Mouse (Mus musculus) intestine, embryonic 14.5 days (tissue): ENCODE measurements around the gene Sertad3. TPM values are rescaled to one million over a fixed set of nuclear protein-coding genes. Genes with fewer than 3 reads are reported as not detected.

Experiments
- ATAC-seq: fragments of 200-750 bp; cut with Nextera tagmentation; replicated peaks from 2 replicates; pipeline ENCODE4 v1.8.0; 2017; ENCODE audit warnings: low read depth, moderate number of reproducible peaks, moderate TSS enrichment, moderate library complexity; ENCODE audit not compliant: low FRiP score, low TSS enrichment
- DNase-seq: peaks from one replicate; pipeline ENCODE4 v3.0.0-alpha.2; 2018; ENCODE audit warnings: low spot score
- H3K27ac ChIP-seq: fragments of 300-500 bp; sonication (generic); 2 replicates; pipeline ENCODE4 v1.5.1; 2014; ENCODE audit warnings: low read depth, mild to moderate bottlenecking, control low read depth
- H3K27me3 ChIP-seq: fragments of 300-500 bp; sonication (generic); replicated peaks from 2 replicates; pipeline ENCODE4 v1.6.1; 2014; ENCODE audit warnings: low read length, control low read depth; ENCODE audit not compliant: control insufficient read depth, insufficient read depth
- H3K36me3 ChIP-seq: fragments of 300-500 bp; sonication (generic); 2 replicates; pipeline ENCODE4 v1.6.1; 2014; ENCODE audit warnings: low read length, control low read depth; ENCODE audit not compliant: control insufficient read depth, insufficient read depth
- H3K4me1 ChIP-seq: fragments of 300-500 bp; sonication (generic); replicated peaks from 2 replicates; pipeline ENCODE4 v1.6.1; 2014; ENCODE audit warnings: low read length, control low read depth, mixed read lengths; ENCODE audit not compliant: control insufficient read depth, insufficient read depth
- H3K4me2 ChIP-seq: fragments of 300-500 bp; sonication (generic); 2 replicates; pipeline ENCODE4 v1.6.1; 2014; ENCODE audit warnings: low read length
- H3K4me3 ChIP-seq: fragments of 300-500 bp; sonication (generic); 2 replicates; pipeline ENCODE4 v1.5.1; 2014; ENCODE audit warnings: low read depth, low read length, control low read depth, mixed read lengths
- H3K9ac ChIP-seq: fragments of 300-500 bp; sonication (generic); 2 replicates; pipeline ENCODE4 v1.6.1; 2014; ENCODE audit warnings: mild to moderate bottlenecking, low read length
- H3K9me3 ChIP-seq: fragments of 300-500 bp; sonication (generic); 2 replicates; pipeline ENCODE4 v1.6.1; 2016; ENCODE audit warnings: low read length, control low read depth; ENCODE audit not compliant: control insufficient read depth
- whole genome bisulfite sequencing: fragments of 180-500 bp; shearing (Covaris S2); extraction: QIAGEN DNeasy Blood & Tissue Kit; methylation state at CpG from one replicate; pipeline ENCODE4 v1.1.7; 2014; 5-methylcytosine and 5-hydroxymethylcytosine counted together
- polyA plus RNA-seq: library from polyadenylated mRNA; unstranded; fragments of >200 nt; fragmentation: Nextera tagmentation; extraction: Ambion mirVana; gene quantifications from 2 replicates; pipeline ENCODE4 v1.2.1, GENCODE M21; 2014

Gene Sertad3
- polyA plus RNA-seq, 1 experiment from 2014 or later, result 25.2 TPM

DNA sequence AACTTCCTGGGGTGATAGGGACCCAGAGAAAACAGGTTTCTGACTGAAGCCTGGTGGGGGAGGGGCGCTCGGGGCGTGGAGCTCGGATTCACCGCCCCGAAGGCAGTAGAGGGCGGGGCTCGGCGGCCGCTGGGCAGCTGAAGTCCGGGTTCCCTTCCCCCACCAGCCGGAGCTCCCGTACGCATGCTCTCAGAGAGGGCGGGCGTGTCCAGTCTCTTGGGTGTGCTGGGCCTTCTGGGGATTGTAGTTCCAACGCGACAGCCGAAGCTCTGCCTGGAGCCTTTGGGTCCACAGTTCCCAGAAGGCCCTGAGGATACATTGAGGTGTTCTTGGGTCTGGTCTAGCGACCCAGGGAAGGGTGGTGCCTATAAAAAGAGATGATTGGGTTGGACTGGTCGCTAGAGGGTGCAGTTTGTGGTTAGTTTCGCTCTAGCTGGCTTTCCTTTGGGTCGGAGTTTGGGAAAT, 954 bp downstream of the Sertad3 start:
- H3K4me3 ChIP-seq, result peak overlapping the region; percentile 79
- under 1% methylated on average over 20 of the region's 23 CpGs for WGBS

DNA sequence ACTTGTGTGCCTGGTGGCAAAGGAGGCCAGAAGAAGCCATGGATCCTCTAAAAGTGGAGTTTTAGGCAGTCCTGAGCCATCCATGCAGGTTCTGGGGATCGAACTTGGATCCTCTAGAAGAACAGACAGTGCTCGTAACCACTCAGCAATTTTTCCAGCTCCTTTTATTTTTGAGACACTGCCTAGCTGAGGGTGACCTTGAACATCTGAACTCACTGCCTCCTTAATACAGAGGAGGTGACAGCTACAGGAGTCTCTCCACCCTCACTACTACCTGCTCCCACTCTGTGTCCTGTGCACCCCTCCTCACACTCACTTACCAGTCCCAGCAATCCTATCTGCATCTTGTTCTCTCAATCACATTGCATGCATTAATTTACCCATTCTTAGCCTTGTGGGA, 2.0 kb downstream of the Sertad3 start:
- no peak overlapping the region for H3K9ac ChIP-seq
- 94% methylated on average over 2 of the region's 2 CpGs for WGBS
- peak overlapping the region; percentile 79; the same call in 1 of the 2 replicates for H3K4me3 ChIP-seq
- H3K27me3 ChIP-seq, result no peaks in the 10 kb centered on the region
- peaks cover 7% of the 10 kb centered on the region for H3K4me1 ChIP-seq
- DNase-seq (no peak), ATAC-seq (no peak)
- H3K36me3 ChIP-seq, result peaks cover 22% of the 10 kb centered on the region
- 0 out of 2 replicates have a peak overlapping the region, but pooled peaks have one; percentile 47 for H3K4me2 ChIP-seq
- no peaks in the 10 kb centered on the region for H3K9me3 ChIP-seq
- no peak overlapping the region for H3K27ac ChIP-seq

More for the DNA sequence above, 954 bp downstream of the Sertad3 start:
- Histone ChIP-seq H3K4me1 (peaks cover 7% of the 10 kb centered on the region), H3K27me3 (no peaks in the 10 kb centered on the region), H3K9ac (peak overlapping the region; percentile 49), H3K36me3 (peaks cover 22% of the 10 kb centered on the region), H3K27ac (peak overlapping the region; percentile 85), H3K9me3 (no peaks in the 10 kb centered on the region), H3K4me2 (peak overlapping the region; percentile 47)
- ATAC-seq (peak; percentile 88), DNase-seq (peak; percentile 95)

DNA sequence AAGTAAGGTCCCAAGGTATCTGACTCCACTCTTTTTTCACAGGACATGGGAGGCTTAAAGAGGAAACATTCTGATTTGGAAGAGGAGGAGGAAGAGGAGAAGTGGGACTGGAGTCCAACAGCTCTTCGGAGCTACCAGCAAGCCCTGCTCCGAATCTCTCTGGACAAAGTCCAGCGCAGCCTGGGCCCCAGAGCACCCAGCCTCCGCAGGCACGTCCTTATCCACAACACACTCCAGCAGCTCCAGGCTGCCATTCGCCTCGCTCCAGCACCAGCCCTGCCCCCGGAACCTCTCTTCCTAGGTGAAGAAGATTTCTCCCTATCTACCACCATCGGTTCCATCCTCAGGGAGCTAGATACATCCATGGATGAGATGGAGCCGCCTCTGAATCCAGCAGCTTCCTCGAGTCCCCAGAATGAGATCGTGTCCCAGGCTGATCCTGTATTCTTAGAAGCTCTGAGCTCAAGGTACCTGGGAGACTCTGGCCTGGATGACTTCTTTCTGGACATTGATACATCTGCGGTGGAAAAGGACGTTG, 2.6 kb downstream of the Sertad3 start:
- no peak overlapping the region for H3K27ac ChIP-seq
- H3K9ac ChIP-seq, result no peak overlapping the region
- H3K4me1 ChIP-seq, result peaks cover 9% of the 10 kb centered on the region
- DNase-seq, result no peak
- H3K4me3 ChIP-seq, result no peak overlapping the region
- no peaks in the 10 kb centered on the region for H3K9me3 ChIP-seq
- 91% methylated on average over 14 of the region's 14 CpGs for WGBS
- H3K27me3 ChIP-seq, result no peaks in the 10 kb centered on the region
- H3K36me3 ChIP-seq, result peaks cover 22% of the 10 kb centered on the region
- ATAC-seq, result no peak
- H3K4me2 ChIP-seq, result 0 out of 2 replicates have a peak overlapping the region, but pooled peaks have one; percentile 5

DNA sequence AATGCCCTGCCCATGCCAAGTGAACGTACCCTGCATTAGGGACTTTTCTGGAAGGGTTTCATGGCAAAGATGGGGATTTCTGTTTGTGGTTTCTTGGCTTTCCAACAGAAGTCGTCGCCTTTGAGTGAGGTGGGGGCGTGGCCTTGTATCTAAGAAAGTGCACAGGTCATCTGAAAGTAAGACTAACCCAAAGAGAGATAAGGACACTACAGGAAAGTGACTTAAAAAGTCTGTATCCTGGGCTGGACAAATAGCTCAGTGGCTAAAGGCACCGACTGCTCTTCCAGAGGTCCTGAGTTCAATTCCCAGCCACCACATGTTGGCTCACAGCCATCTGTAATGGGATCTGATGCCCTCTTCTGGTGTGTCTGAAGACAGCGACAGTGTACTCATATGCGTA, 5.0 kb downstream of the Sertad3 start:
- H3K4me1 ChIP-seq, result peaks cover 12% of the 10 kb centered on the region
- H3K4me3 ChIP-seq, result no peak overlapping the region
- H3K9ac ChIP-seq, result no peak overlapping the region
- H3K36me3 ChIP-seq, result peaks cover 22% of the 10 kb centered on the region
- H3K27me3 ChIP-seq, result no peaks in the 10 kb centered on the region
- DNase-seq, result no peak
- no peak overlapping the region for H3K4me2 ChIP-seq
- H3K9me3 ChIP-seq, result no peaks in the 10 kb centered on the region
- no peak overlapping the region for H3K27ac ChIP-seq
- WGBS, result 79% methylated on average over 7 of the region's 7 CpGs
- ATAC-seq, result no peak

DNA sequence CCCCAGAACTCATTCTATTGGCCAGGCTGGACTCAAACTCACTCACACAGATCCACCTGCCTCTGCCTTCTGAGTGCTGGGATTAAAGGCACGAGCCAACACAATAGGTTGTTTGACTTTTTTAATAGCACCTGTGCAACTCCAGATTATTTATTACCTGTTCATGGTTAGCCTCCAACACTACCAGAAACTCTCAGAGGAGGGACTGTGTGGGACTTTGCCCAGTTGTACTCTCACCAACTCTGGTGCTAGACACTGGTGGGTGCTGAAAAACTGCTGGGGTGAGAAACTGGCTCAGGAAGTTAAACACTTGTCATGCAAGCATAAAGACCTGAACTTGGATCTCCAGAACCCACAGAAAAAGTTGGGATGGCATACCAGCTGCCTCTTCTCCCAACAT, 6.2 kb downstream of the Sertad3 start:
- no peak overlapping the region for H3K4me3 ChIP-seq
- H3K36me3 ChIP-seq, result peaks cover 22% of the 10 kb centered on the region
- H3K4me2 ChIP-seq, result no peak overlapping the region
- H3K4me1 ChIP-seq, result peaks cover 12% of the 10 kb centered on the region
- 53% methylated on average over 1 of the region's 1 CpGs for WGBS
- H3K9me3 ChIP-seq, result no peaks in the 10 kb centered on the region
- no peak for DNase-seq
- H3K27me3 ChIP-seq, result no peaks in the 10 kb centered on the region
- H3K9ac ChIP-seq, result no peak overlapping the region
- H3K27ac ChIP-seq, result no peak overlapping the region
- ATAC-seq, result no peak

DNA sequence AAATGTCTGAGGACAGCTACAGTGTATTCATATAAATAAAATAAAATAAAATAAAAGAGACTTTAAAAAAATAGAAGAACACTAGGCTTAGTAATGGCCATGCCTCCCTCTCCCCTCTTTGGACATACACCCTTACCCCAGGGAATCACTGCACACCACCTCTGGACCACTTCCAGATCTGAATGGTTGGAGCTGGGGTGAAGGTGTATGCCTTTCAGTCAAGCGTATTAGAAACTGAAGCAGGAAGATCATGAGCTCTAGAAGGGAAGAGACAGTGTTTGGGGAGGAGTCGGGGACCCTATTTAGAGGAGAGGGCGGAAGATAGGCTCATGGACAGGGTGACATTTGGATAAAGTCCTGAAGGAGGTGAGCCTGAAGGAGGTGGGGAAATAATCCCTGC, 6.9 kb downstream of the Sertad3 start:
- Histone ChIP-seq H3K9ac (no peak overlapping the region), H3K9me3 (no peaks in the 10 kb centered on the region), H3K27ac (peak overlapping the region; percentile 54), H3K4me2 (peak overlapping the region; percentile 56), H3K36me3 (peaks cover 22% of the 10 kb centered on the region), H3K4me1 (peaks cover 5% of the 10 kb centered on the region), H3K27me3 (no peaks in the 10 kb centered on the region), H3K4me3 (peak overlapping the region; percentile 27; the same call in 1 of the 2 replicates)
- WGBS, result 71% methylated on average over 3 of the region's 3 CpGs
- DNase-seq (no peak), ATAC-seq (no peak)

DNA sequence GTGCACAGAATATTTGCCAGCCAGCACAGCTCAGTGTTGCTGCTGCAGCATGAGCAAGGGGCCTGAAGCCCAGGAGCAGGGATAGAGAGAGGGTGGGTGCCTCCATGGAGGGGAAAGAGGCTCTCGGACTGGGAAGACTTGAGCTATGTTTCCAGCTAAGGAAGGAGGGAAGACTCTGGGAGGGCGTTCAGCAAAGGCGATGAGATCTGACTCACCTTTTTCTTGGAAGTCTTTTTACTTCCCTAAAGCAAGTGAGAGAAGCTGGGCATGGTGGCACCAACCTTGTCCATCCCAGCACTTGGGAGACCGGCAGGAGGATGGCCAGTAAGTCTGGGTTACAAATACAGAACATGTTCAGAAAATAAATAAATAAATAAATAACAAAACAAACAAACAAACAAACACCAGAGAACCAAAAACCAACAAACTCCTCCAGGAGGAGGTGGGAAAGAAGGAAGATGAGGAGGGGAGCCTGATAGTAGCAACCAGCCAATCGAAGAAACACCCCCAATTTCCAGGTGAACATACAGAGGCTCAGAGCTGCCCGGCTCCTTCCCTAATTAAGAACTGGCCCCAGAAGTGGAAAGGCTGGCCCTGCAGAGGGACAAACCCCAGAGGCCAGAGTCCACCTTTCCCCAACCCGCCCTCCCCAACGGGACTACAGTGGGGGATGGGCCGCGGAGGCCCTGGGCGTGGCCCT, 7.5 kb downstream of the Sertad3 start:
- Histone ChIP-seq H3K9me3 (no peaks in the 10 kb centered on the region), H3K4me2 (peak overlapping the region; percentile 56), H3K27me3 (no peaks in the 10 kb centered on the region), H3K4me1 (peaks cover 5% of the 10 kb centered on the region), H3K9ac (peak overlapping the region; percentile 0), H3K4me3 (peak overlapping the region; percentile 27), H3K27ac (peak overlapping the region; percentile 54), H3K36me3 (peaks cover 18% of the 10 kb centered on the region)
- 7% methylated on average over 9 of the region's 11 CpGs for WGBS
- ATAC-seq, result 0 out of 2 replicates have a peak, but pooled peaks have one; percentile 9
- no peak for DNase-seq

DNA sequence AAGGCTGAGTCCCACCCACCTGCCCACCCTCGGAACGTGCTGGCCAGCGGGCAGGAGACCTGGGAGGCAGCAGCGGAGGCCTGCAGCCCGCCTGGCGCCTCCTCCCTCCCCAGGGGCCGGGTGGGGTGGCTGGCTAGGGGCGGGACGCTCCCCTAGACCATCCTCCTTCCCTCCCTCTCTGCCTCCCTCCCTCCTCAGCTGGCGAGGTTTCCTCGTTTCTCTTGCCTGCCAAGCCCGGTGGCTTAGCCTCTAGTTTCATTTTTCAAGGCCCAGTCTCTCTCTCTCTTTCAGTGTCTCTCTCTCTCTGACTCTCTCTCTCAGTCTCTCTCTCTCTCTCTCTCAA, 8.0 kb downstream of the Sertad3 start:
- H3K4me3 ChIP-seq, result peak overlapping the region; percentile 27
- ATAC-seq, result peak; percentile 93
- H3K27me3 ChIP-seq, result no peaks in the 10 kb centered on the region
- H3K9me3 ChIP-seq, result no peaks in the 10 kb centered on the region
- H3K4me1 ChIP-seq, result peaks cover 8% of the 10 kb centered on the region
- peaks cover 13% of the 10 kb centered on the region for H3K36me3 ChIP-seq
- peak overlapping the region; percentile 56 for H3K4me2 ChIP-seq
- WGBS, result 0% methylated on average over 5 of the region's 12 CpGs
- H3K27ac ChIP-seq, result peak overlapping the region; percentile 54
- peak; percentile 94 for DNase-seq
- peak overlapping the region; percentile 0 for H3K9ac ChIP-seq
